Mouse (Mus musculus): ENCODE data around the gene Gm20449. TPM values are rescaled to one million over a fixed set of nuclear protein-coding genes. Genes with fewer than 3 reads are reported as not detected.
"Not testable (repeated sequence)": the region's sequence is repeated elsewhere in the genome, so short reads cannot be mapped to it uniquely, and the experiment has no call there.

The Gm20449 gene
- not detected in 2 replicates for polyA plus RNA-seq (2012)

GRCm38 (mm10) chr7:41499389-41500049 lies at the start of gene Gm20449, which contains the start of gene AW146154:
Gene Gm20449 (minus strand): TSS chr7:41499417.
Gene AW146154 (minus strand): TSS chr7:41499890.
- Histone ChIP-seq H3K9me3 (ENCODE audit: control insufficient read depth, low read length) (no peaks in the 10 kb centered on the region), H3K27me3 (ENCODE audit: control insufficient read depth) (no peaks in the 10 kb centered on the region), H3K4me3 (replicated peaks) (peak within 1 kb of the TSS; percentile 90), H3K36me3 (ENCODE audit: control insufficient read depth) (no peaks in the 10 kb centered on the region; the same call in 1 of the 2 replicates), H3K4me1 (ENCODE audit: control insufficient read depth) (peaks cover 15% of the 10 kb centered on the region)
- TF ChIP-seq GATA1 (IDR thresholded peaks at IDR 0.05; ENCODE audit: low read length) (no peak), TAL1 (IDR thresholded peaks at IDR 0.05; ENCODE audit: low read length) (no peak)

DNA sequence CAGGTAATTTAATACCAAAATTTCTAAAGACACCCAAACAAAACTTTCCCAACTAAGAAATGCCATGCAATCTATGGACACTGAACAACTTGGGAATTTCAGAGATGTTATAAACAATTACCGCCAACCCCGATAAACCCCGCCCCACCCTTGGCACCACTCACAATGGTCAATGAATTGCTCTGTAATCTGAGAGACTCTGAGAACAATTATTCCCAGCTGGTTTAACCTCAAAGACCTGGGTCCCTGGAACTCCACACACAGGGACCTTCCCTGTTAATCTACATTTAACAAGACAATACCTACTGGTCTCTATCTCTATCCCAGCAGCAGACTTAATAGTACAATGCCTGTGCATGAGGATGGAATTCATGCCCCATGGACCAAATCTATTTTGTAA lies 13.5 kb upstream of the Gm20449 start:
- no peaks in the 10 kb centered on the region for H3K36me3 ChIP-seq (ENCODE audit: control insufficient read depth)
- no peaks in the 10 kb centered on the region for H3K9me3 ChIP-seq (ENCODE audit: control insufficient read depth, low read length)
- no peaks in the 10 kb centered on the region for H3K4me1 ChIP-seq (ENCODE audit: control insufficient read depth)
- H3K27me3 ChIP-seq (ENCODE audit: control insufficient read depth) = no peaks in the 10 kb centered on the region
- no peak for TF ChIP-seq TAL1 (IDR thresholded peaks at IDR 0.05; ENCODE audit: low read length)
- TF ChIP-seq GATA1 (IDR thresholded peaks at IDR 0.05; ENCODE audit: low read length) = no peak
- H3K4me3 ChIP-seq (replicated peaks) = no peak overlapping the region

GRCm38 (mm10) chr7:41512207-41512606 lies 13.0 kb upstream of the Gm20449 start:
- no peak overlapping the region for H3K4me3 ChIP-seq (replicated peaks)
- no peaks in the 10 kb centered on the region for H3K36me3 ChIP-seq (ENCODE audit: control insufficient read depth)
- H3K27me3 ChIP-seq (ENCODE audit: control insufficient read depth) = no peaks in the 10 kb centered on the region
- TF ChIP-seq GATA1 (IDR thresholded peaks at IDR 0.05; ENCODE audit: low read length) (no peak), TAL1 (IDR thresholded peaks at IDR 0.05; ENCODE audit: low read length) (no peak)
- peaks cover under 1% of the 10 kb centered on the region; the same call in 1 of the 2 replicates for H3K9me3 ChIP-seq (ENCODE audit: control insufficient read depth, low read length)
- H3K4me1 ChIP-seq (ENCODE audit: control insufficient read depth) = no peaks in the 10 kb centered on the region

DNA sequence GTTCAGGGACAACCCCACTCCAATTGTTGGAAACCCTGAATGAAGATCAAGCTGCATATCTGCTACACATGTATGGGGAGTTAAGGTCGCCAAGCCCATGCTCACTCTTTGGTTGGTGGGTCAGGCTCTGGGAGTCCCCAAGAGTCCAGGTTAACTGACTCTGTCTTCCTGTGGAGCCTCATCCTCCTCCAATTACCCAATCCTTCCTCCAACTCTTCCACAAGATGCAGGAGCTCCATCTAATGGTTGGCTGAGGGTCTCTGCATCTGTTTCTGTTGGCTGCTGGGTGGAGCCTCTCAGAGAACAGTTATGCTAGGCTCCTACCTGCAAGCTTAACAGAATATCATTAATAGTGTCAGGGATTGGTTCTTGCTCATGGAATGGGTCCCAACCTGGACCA lies 3.2 kb upstream of the Gm20449 start:
- TF ChIP-seq TAL1 (IDR thresholded peaks at IDR 0.05; ENCODE audit: low read length) = no peak
- no peak for TF ChIP-seq GATA1 (IDR thresholded peaks at IDR 0.05; ENCODE audit: low read length)
- no peak overlapping the region for H3K4me3 ChIP-seq (replicated peaks)
- no peaks in the 10 kb centered on the region for H3K27me3 ChIP-seq (ENCODE audit: control insufficient read depth)
- no peaks in the 10 kb centered on the region for H3K36me3 ChIP-seq (ENCODE audit: control insufficient read depth)
- H3K4me1 ChIP-seq (ENCODE audit: control insufficient read depth) = peaks cover 15% of the 10 kb centered on the region
- peaks cover 3% of the 10 kb centered on the region; the same call in 1 of the 2 replicates for H3K9me3 ChIP-seq (ENCODE audit: control insufficient read depth, low read length)

DNA sequence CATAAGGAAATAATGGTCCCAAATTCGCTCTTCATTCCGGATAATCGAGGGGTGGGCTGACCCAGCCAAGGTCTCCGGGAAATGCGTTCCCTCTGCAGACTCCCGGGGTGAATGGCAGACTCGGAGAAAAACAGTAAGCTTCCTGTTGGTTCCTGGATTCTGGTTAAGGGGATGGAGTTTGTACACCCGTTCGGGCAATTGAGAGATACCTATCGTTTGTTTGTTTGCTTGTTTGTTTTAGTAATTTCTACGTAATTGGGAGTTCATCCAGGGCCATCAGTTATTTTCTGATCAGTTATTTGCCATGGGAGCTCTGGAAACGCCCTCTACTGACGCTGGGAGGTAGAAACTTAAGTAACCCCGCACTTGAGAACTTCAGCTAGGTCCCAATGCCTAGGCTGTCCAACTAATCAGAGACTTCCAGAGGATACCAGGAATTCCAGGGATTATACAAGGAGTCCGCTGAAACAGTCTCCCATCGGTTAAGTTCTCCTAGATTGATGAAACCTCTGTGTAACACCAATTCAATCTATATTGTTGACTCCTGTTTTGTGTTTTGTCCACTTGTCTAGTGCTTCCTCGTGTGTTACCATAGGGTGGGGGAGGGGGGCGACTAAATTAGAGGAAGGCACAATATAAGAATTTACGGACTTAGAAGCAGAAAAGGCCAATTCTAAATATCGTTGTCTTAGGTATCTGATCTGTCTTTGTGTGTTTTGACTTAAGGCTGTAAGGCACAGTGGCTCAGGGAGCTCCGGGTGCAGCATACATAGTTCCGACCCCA lies 1.1 kb upstream of the Gm20449 start:
- H3K4me1 ChIP-seq (ENCODE audit: control insufficient read depth) = peaks cover 15% of the 10 kb centered on the region
- no peak for TF ChIP-seq GATA1 (IDR thresholded peaks at IDR 0.05; ENCODE audit: low read length)
- no peak for TF ChIP-seq TAL1 (IDR thresholded peaks at IDR 0.05; ENCODE audit: low read length)

GRCm38 (mm10) chr7:41499018-41499388 lies 214 bp downstream of the Gm20449 start:
- Histone ChIP-seq H3K4me3 (replicated peaks) (peak overlapping the region; percentile 90), H3K4me1 (ENCODE audit: control insufficient read depth) (peaks cover 15% of the 10 kb centered on the region)
- not testable (repeated sequence) for H3K36me3 ChIP-seq (ENCODE audit: control insufficient read depth); H3K27me3 ChIP-seq (ENCODE audit: control insufficient read depth); H3K9me3 ChIP-seq (ENCODE audit: control insufficient read depth, low read length)

More for the DNA sequence above, 1.1 kb upstream of the Gm20449 start:
- no peaks in the 10 kb centered on the region for H3K9me3 ChIP-seq (ENCODE audit: control insufficient read depth, low read length)
- H3K36me3 ChIP-seq (ENCODE audit: control insufficient read depth) = no peaks in the 10 kb centered on the region; the same call in 1 of the 2 replicates
- peak overlapping the region; percentile 90 for H3K4me3 ChIP-seq (replicated peaks)
- no peaks in the 10 kb centered on the region for H3K27me3 ChIP-seq (ENCODE audit: control insufficient read depth)

DNA sequence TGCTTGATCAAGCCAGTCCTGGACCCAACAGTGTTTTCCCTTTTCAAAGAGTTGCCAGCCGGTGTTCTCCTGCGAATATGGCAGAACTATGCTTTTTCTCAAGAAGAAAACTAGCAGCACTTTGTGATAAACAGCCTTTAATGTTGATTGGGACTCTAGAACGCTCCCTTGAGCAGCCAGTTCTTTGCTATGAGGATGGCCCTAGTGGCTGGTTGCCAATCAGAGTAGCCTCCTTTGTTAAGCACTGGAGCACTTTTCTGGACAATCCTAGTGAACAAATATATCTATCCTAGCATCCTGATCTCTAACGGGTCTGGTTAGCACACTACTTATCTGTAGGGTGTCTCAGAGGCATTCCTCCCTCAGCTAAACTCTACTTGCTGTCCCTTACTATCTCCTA lies 753 bp downstream of the Gm20449 start:
- H3K9me3 ChIP-seq (ENCODE audit: control insufficient read depth, low read length); H3K36me3 ChIP-seq (ENCODE audit: control insufficient read depth); H3K27me3 ChIP-seq (ENCODE audit: control insufficient read depth): not testable (repeated sequence)
- H3K4me3 ChIP-seq (replicated peaks) = peak overlapping the region; percentile 90
- peaks cover 15% of the 10 kb centered on the region for H3K4me1 ChIP-seq (ENCODE audit: control insufficient read depth)

- Histone ChIP-seq H3K4me1 (ENCODE audit: control insufficient read depth) (peaks cover 15% of the 10 kb centered on the region), H3K36me3 (ENCODE audit: control insufficient read depth) (no peaks in the 10 kb centered on the region; the same call in 1 of the 2 replicates), H3K4me3 (replicated peaks) (no peak overlapping the region), H3K27me3 (ENCODE audit: control insufficient read depth) (no peaks in the 10 kb centered on the region), H3K9me3 (ENCODE audit: control insufficient read depth, low read length) (no peaks in the 10 kb centered on the region)
- no peak for TF ChIP-seq GATA1 (IDR thresholded peaks at IDR 0.05; ENCODE audit: low read length)
These were observed 1.3 kb downstream of the Gm20449 start for GRCm38 (mm10) chr7:41497871-41498270.

DNA sequence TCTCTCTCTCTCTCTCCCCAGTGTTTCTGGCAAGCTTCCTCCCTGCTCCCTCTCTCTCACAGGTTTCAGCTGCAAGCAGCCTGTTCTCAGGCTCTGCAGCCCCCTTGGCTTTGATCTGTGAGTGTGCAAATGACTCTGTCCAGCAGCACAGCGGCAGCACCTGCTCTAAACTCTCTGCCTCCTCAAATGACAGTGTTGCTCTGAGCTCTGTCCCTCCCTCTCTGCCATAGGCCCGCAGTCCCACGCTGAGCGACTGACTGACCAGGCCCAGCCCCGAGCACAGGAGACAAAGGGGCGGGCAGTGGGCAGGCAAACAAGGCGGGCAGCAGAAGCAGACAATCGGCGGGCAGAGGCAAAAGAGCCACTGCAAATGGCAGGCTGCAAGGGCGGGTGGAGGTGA lies 47.4 kb downstream of the Gm20449 start:
- Histone ChIP-seq H3K36me3 (ENCODE audit: control insufficient read depth) (no peaks in the 10 kb centered on the region), H3K9me3 (ENCODE audit: control insufficient read depth, low read length) (peaks cover 11% of the 10 kb centered on the region), H3K27me3 (ENCODE audit: control insufficient read depth) (no peaks in the 10 kb centered on the region), H3K4me1 (ENCODE audit: control insufficient read depth) (no peaks in the 10 kb centered on the region), H3K4me3 (replicated peaks) (no peak overlapping the region)
- TF ChIP-seq GATA1 (IDR thresholded peaks at IDR 0.05; ENCODE audit: low read length) (no peak), TAL1 (IDR thresholded peaks at IDR 0.05; ENCODE audit: low read length) (no peak)

DNA sequence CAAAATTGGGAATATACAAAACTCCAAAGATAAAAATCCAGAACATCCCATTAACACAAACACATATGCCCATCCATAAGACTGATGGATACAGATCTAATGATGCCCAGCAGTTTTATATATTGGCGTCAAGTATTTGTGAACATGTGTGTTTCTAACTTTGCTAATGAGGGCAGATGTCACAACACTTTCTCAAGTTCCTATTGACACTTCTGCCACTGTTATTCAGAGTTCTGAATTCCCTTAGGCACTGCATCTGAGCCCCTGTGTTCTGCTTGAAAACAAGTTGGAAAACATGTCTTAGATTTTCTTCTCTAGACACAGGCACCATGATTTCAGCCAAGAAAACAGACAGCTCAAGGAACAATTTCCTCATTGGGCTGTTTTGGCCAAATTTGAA lies 50.6 kb downstream of the Gm20449 start, which contains the start of gene Vmn2r57:
Gene Vmn2r57, minus strand, starts transcription at position 101 of the 400 bp plus-strand sequence.
- not testable (repeated sequence) for H3K27me3 ChIP-seq (ENCODE audit: control insufficient read depth); H3K4me3 ChIP-seq (replicated peaks); H3K4me1 ChIP-seq (ENCODE audit: control insufficient read depth); H3K36me3 ChIP-seq (ENCODE audit: control insufficient read depth); H3K9me3 ChIP-seq (ENCODE audit: control insufficient read depth, low read length)
